Mouse (Mus musculus) gastrocnemius, adult 2 months (tissue): Measurements from ENCODE around the gene Garem2. TPM values are rescaled to one million over a fixed set of nuclear protein-coding genes. Genes with fewer than 3 reads are reported as not detected.

ENCODE experiments used
- DNase-seq: peaks from one replicate; pipeline ENCODE4 v3.0.0; 2022
- H3K27ac ChIP-seq: fragments of 200-600 bp; 2 replicates; pipeline ENCODE4 v1.8.1; 2022; ENCODE audit warnings: mild to moderate bottlenecking
- H3K4me3 ChIP-seq: fragments of 200-600 bp; 2 replicates; pipeline ENCODE4 v1.8.1; 2022; ENCODE audit warnings: mild to moderate bottlenecking, moderate library complexity
- CTCF ChIP-seq: fragments of 200-600 bp; IDR thresholded peaks from 2 replicates; pipeline ENCODE4 v1.8.1; 2022; ENCODE audit warnings: antibody characterized with exemption, mild to moderate bottlenecking, moderate library complexity
- intact Hi-C: fragments of 180-260 bp; cut with DNase I; formaldehyde crosslinking; loops from one replicate; pipeline ENCODE4 v1.15.1; 2025
- total RNA-seq, 2 experiments: library from RNA; stranded (reverse); gene quantifications; 2 replicates each; pipeline ENCODE4 v1.2.3; 2021

Garem2 gene
- total RNA-seq, 2 experiments from 2014 or later = not detected

- no peak overlapping the region for H3K4me3 ChIP-seq
- intact Hi-C loops = no loop called here
- DNase-seq = no peak
- TF ChIP-seq CTCF = no peak
- no peak overlapping the region for H3K27ac ChIP-seq
Observed at GRCm38 (mm10) chr5:30137271-30137670, 32.3 kb downstream of the Garem2 start.

DNA sequence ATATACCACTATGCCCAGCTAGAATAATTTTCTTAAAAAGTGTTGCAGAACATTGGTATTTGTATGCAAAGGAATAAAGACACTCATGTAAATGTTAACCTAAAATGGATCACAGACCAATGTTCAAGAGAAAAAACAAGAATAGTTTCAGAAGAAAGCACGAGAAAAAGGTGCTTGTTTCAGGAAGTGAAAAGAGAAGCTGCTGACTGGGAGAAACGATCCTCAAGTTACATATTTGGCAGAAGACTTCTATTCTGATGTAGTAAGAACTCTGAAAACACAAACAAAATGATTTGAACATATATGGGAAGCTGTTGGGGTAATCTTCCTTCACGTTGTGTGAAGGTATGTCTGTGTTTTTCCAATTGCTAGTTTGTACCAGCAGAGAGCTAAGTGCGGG, 33.2 kb downstream of the Garem2 start:
- no peak for DNase-seq
- intact Hi-C loops = no loop called here
- no peak for TF ChIP-seq CTCF
- no peak overlapping the region for H3K4me3 ChIP-seq
- no peak overlapping the region for H3K27ac ChIP-seq

DNA sequence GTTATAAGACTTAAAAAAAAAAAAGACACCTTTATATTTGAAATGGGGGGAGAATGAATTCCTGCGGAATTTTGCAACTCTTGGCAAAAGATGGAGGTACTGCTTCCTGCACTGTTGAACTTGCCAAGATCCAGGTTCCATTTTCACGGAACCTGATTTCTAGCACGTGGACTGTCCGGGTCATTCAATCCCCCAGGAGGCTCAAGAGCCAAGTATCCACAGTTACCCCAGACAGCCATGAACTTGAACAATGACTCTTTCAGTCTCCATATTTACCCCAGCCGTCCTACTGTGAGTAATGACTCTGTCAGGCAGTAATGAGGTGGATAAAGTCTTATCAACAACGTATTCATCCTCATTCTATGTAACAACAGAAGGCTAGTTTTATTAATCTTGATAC, 41.6 kb downstream of the Garem2 start:
- TF ChIP-seq CTCF = no peak
- intact Hi-C loops = no loop called here
- Histone ChIP-seq H3K27ac (no peak overlapping the region), H3K4me3 (no peak overlapping the region)
- DNase-seq = no peak

GRCm38 (mm10) chr5:30148133-30148920, 43.4 kb downstream of the Garem2 start:
- Histone ChIP-seq H3K27ac (no peak overlapping the region), H3K4me3 (no peak overlapping the region)
- no peak for TF ChIP-seq CTCF
- intact Hi-C loops = no loop called here
- no peak for DNase-seq

- H3K4me3 ChIP-seq = peak overlapping the region; percentile 43
- TF ChIP-seq CTCF = no peak
- intact Hi-C loops = no loop called here
- peak overlapping the region; percentile 100 for H3K27ac ChIP-seq
- no peak for DNase-seq
Observed at GRCm38 (mm10) chr5:30152007-30152406, 47.0 kb downstream of the Garem2 start.

DNA sequence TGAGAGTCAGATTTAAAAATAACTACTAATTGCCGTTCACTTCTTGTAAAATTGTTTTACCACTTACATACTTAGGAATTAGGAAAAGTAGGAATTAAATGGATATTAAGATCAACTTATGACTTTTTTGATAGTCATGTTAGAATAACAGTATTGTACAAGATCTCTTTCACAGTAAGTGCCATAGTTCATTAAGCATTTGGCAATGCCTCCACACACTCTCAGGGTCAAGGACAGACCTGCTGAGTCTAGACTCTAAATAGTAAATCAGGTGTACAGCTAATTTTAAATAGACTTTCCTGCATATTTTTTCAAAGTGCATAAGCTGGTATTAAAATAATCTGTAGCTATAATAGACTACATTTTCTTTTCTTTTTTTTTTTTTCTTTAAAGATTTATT, 47.5 kb downstream of the Garem2 start:
- H3K4me3 ChIP-seq = peak overlapping the region; percentile 43
- TF ChIP-seq CTCF = no peak
- H3K27ac ChIP-seq = peak overlapping the region; percentile 100

DNA sequence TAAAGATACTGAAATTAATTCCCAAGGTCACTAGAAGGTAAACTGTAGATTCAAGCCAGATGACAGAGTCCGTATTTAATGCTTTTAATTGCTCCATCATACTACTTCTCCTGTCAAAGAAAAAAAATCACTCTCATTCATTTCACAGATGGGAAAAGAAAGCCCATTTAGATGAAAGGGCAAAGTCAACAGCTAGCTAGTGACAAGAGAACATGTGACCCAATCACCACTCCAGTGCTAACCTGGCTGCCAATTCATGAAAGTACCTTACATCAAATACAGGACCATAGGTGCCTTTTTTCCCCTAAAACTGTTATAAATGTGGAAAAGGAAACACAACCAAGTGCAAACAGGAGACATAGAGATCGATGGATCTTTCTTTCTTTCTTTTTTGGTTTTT, 48.3 kb downstream of the Garem2 start:
- intact Hi-C loops = no loop called here
- no peak for DNase-seq
- no peak for TF ChIP-seq CTCF
- Histone ChIP-seq H3K4me3 (peak overlapping the region; percentile 86), H3K27ac (peak overlapping the region; percentile 100)

More for the DNA sequence above, 47.5 kb downstream of the Garem2 start:
- intact Hi-C loops = no loop called here
- no peak for DNase-seq

GRCm38 (mm10) chr5:30154013-30154412, 49.1 kb downstream of the Garem2 start:
- H3K27ac ChIP-seq = peak overlapping the region; percentile 100
- no peak for TF ChIP-seq CTCF
- intact Hi-C loops = no loop called here
- no peak for DNase-seq
- H3K4me3 ChIP-seq = peak overlapping the region; percentile 86

GRCm38 (mm10) chr5:30154474-30155394, 49.8 kb downstream of the Garem2 start, which contains the start of the genes Hadha and Hadhb:
TSS of gene Hadha (minus strand) at chr5:30155162.
TSS of gene Hadhb (plus strand) at chr5:30155248.
- intact Hi-C loops = no loop called here
- no peak for TF ChIP-seq CTCF
- Histone ChIP-seq H3K4me3 (peak within 1 kb of the TSS; percentile 86), H3K27ac (peak within 1 kb of the TSS; percentile 100)
- DNase-seq = peak; percentile 96

DNA sequence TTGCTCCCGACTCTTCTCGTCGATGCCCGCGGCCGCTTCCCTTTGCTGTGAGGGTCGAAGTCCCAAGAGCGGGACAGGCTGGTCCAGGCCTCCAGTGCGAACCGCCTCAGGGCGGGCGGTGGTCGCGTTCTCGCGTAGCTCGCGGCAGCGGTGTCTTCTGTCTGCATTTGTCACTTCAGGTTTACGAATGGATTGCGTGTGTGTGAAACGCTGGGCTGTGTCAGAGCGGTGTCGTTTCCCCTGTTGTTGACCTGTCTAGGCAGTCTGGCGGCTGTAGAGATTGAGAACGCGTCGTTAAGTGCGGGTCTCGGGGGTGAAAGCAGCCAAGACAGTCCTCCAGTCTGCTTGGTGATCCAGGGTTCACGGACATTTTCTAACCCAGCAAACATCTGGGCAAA, 50.4 kb downstream of the Garem2 start:
- H3K4me3 ChIP-seq = peak overlapping the region; percentile 86
- H3K27ac ChIP-seq = peak overlapping the region; percentile 100
- no peak for DNase-seq
- intact Hi-C loops = no loop called here
- TF ChIP-seq CTCF = no peak

DNA sequence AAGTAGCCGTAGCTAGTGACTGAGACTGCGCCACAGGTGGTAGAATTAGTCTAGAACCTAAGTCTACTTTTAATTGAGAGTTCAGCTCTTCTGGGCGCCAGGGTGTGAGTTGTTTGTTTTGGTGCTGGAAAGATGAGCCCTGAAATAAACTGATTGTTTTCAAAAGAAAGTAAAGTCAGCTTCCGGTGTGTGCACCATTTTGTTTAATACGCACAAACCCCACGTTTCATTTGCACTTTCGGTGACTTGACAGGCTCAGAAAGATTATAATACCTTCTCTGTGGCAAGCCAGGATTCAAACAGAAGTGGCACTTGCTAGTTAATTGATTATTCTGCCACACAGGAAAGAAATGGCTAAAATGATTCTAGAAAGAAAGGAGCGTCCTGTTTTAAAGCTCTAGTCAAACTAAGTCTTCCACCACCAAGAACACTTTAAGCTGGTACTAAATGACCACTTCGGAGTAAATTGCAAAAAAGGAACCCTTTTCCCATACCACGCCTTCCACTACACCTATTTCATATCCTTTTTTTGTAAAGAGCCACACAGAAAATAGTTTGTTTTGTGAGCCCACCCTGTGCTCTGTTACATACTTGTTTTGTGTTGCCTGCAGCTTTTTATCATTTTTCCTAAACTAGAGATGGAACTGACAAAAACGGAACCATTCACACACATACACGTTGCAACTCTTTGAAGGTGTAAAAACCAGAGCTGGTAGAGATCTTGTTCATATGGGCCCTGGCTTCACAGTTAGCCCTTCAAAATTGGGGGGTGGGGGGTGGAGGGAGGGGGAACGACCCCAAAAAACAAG, 51.1 kb downstream of the Garem2 start:
- intact Hi-C loops = no loop called here
- DNase-seq = no peak
- Histone ChIP-seq H3K27ac (peak overlapping the region; percentile 100), H3K4me3 (peak overlapping the region; percentile 86)
- TF ChIP-seq CTCF = no peak; the same call in 1 of the 2 replicates

DNA sequence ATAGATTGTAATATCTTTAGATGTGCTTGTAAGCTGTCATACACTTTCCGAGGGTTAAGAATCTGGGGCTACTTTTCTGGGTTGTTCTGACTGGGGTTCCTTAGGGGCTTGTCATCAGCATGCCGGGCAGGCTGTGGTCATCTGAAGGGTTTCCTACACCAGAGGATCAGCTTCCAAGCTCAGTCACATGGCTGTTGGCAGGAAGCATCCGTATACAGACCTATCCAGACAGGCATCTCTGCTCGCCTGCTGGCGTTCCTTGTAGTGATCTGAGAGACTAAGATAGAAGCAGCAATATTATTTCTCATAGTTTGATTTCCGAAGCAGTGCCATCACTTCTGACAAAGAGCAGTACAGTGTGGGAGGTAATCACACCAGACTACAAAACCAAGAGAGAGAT, 54.6 kb downstream of the Garem2 start:
- peak overlapping the region; percentile 51 for H3K4me3 ChIP-seq
- H3K27ac ChIP-seq = peak overlapping the region; percentile 83
- intact Hi-C loops = no loop called here
- no peak for TF ChIP-seq CTCF
- peak; percentile 79 for DNase-seq
